Mouse (Mus musculus) telencephalon, adult 2 months (tissue): ENCODE measurements at regions not wholly inside any gene's neighbourhood (a gene's known extent, or its start where the extent isn't known, plus 50 kb on each side); places are given as distances from the start of the nearest gene placed in this dataset.

ENCODE experiments used
- DNase-seq: peaks from one replicate; pipeline ENCODE4 v3.0.0-alpha.2; 2011; ENCODE audit warnings: low read depth, low spot score

DNA sequence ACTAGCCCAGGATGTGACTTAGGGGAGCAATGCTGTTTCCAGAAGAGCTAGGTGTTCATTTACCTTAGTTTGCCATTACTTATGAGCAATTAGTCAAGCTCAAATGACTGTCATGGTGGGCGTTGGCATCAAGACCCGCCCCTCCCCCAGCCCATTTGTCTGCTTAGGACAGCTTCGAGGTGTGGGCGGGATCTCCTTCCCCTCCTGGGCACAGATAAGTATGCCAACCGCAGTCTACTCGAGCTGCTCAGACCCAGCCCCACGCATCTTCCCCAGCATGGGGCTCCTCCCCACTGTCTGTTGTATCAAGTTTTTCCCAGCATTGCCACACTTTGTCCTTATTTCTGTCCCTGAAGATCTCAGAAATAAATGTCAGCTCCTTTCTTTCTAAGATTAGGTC, 179.6 kb downstream of the Sp3 start:
- DNase-seq, result no peak

DNA sequence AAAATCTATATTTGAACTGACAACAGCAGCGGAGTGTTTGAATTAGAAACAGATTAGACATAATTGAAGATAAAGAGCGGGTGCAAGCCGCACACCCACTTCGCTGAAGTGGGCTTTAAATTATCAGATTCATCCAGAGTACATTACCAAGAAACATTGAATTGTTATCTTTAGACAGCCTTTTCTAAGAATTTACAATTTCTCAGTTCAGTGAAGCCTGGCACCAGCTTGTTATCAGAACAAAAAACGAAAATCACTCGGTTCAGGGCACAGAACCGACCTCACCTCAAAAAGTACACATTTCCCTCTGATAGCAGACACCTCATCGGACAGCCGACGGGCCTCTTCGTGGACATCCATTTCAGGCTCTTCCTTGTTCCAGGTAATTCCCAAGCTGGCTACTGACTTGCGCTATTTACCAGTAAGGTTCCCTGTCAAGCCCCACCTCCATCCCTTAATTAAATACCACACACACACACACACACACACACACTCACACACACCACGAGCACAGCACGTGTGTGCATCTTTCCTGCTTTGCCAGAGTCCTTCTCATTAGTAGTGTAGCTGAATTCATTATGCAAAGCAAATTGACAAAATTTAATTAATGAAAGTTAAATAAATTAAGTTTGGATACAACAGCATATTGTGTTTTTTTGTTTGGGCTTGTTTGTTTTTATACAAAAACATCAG, 166.8 kb downstream of the Sp3 start:
- no peak for DNase-seq

DNA sequence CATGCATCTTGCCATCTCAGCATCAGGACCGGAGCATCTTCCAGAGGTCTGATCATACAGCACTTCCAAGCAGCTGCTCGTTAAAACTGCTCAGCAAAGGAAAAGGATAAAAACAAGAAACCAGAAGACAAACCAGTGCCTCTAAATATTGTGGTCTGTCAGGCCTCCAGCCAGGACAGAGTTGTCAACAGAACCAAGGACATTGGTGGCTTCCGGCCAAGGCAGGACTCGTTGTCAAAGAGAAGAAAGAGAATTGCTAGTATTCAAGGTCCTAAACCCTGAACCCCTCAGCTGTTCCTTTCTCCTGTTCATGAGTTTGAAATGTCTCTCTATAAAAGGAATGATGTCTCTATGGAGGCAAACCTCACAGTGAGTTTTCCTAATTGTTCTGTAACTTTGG, 155.0 kb downstream of the Sp3 start:
- no peak for DNase-seq

DNA sequence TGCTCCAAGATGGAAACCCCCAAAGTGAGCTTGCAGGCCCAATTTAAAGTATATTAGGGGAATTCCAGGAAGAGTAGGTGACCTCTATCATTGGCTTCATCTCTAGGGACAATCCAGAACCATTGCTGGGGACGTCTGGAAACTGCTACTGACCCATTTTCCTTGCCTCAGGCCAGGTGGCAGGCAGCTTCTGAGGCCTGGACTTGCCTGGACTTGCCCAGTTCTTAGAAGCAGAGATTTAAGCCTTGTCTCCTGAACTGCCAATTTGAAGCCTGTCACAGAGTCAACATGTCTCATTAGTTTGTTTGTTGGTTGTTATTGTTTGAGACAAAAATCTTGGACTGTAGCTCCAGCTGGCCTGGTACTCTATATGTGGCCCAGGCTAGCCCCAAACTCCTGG, 151.1 kb downstream of the Sp3 start:
- no peak for DNase-seq

DNA sequence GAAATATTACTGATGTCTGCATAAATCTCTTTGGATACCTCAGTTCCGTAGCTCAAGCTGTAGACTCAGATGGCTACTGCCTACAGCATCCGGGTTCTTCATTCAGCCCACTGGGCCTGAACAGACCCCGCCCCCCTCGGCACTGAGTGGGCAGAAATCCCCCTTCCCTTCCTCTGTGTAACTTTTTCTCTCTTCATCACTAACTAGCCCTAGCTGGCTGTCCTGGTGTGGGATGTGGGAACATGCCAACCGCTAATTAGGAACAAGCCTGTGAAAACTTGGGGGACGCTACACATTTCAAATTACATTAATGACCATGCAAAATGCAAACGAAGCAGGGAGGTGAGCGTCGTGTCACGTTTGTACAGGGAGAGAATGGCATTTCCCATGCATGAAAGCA, 147.5 kb downstream of the Sp3 start:
- no peak for DNase-seq

DNA sequence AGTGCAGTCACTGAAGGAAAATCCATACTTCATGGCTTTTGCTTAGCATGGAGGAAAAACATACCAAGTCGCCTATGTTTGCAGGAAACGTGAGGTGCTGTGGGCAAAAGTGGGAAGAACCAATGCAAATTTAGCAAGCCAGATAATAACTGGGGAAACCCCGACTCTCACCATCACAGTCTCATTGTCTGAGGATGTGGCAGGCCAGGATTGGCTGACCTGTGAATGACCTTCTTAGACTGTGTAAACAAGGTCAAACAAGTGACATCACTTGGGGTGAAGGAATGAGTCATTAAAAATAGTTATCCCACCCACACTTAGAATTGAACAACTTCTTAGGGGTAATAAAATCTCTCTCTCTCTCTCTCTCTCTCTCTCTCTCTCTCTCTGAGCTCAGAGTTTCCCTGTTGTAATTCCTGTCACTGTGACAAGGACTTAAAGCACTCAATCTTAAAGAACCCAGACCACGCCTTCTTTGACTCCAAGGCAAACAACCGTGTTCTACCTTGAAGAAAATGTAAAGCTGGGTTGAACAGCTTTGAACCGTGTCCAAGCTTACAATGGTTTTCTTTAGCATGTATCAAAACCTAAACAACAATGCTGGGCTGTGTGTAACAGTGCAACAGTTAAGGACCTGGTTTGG, 142.0 kb downstream of the Sp3 start:
- no peak for DNase-seq

DNA sequence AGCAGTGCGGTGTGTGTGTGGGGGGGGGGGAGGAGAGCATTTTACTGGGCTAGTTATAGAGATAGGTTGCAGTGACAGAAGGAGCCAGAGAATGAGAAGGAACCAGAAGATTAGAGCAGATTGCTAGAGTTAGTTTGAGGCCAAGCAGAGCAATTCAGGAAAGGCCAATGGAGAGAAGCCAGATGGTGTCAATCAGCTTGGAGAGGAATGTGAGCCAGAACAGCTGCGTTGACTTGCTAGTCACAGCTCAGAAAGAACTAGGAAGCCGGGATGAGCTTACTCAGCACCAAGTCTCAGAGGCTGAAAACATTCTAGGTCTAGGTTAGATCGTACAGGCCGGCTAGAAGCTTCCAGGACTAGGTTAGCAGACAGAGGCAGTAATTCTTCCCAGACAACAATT, 140.6 kb downstream of the Sp3 start:
- no peak for DNase-seq

DNA sequence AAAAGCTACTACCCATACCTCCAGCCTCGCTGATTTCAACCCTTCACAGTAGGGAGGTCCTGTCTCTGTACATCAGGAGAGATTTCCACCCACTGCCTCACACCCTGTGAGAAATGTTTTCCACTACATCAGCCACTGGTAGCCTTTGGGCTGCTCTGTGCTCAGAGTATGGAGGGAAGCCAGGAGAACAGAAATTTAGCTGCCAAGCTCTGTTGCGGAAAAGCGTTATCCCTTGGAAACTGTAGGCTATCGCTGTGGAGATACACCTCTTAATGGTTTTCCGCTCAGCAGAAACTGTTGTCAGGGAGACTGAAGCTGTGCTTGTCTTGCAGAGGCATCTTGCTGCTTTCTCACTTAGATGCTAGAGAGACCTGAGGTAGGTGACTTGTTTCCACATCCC, 138.9 kb downstream of the Sp3 start:
- no peak for DNase-seq

DNA sequence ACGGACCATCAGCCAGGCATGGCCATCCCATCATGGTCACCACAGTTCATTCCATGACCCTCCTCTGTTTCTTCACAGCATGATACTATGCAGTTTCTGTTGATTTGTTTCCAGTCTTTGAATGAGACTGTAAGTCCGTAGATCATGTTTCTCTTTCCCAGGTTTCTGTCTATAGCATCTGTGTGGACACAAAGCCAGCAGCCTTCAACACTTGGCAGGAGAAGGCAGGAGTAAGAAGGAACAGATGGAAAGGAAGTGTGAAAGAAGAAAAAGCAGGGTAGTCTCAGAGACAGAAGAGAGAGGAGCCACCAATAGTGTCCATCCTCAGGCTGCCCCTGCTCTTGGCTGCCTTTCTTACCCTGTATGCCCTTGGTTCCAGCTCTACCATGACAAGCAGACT, 136.6 kb downstream of the Sp3 start:
- no peak for DNase-seq

DNA sequence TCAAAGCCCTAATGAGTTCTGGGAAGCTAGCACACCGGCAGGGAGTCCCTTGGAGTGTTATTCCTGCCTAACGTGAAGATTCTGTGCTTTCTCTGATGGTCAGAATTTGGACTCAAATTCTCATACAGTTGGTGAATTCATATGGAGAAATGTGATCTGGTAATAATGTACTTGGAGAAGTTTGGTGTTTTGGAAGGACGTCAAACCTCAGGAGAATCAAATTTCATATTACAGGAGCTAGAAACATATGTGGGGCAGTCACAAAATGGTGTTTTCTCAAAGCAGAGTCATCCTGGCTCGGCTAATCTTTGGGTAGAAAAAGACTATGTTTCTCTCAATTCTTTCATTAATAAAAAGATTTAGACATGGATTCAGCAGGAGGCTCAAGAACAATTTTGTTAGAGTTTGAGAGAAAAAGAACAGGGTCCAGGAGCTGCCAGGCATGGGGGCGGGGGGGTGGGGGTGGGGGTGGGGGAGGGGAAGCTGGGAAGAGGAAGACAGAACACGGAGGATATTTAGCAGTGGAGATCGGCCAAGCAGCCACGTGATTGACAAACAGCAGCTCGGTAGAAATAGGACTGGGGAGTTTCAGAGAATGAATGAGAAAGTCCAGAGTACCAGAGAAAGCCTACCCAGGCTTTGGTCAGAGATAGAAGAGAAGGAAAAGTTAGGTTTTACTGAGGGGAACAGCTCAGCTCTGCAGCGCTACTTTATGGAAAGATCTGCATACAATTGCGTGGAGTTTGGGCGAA, 130.6 kb downstream of the Sp3 start:
- DNase-seq, result no peak

DNA sequence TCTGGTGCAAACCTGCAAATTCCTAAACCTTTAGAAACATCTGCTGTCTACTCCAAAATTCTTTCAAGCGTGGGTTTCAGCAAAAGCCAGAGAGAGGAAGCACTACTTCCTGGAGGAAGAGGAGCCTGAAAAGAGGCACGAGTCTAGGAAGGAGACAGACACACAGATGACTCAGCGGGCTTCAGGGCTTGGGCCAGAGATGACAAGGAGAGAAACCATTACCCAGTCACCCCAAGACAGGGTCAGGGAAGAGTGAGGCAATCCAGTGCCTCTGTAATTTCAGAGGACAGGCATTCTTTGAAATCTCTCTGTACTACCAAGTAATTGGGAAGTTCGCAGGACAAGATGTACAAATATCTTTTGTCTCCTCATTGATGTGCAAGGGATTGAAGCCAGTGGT, 127.7 kb downstream of the Sp3 start:
- no peak for DNase-seq

DNA sequence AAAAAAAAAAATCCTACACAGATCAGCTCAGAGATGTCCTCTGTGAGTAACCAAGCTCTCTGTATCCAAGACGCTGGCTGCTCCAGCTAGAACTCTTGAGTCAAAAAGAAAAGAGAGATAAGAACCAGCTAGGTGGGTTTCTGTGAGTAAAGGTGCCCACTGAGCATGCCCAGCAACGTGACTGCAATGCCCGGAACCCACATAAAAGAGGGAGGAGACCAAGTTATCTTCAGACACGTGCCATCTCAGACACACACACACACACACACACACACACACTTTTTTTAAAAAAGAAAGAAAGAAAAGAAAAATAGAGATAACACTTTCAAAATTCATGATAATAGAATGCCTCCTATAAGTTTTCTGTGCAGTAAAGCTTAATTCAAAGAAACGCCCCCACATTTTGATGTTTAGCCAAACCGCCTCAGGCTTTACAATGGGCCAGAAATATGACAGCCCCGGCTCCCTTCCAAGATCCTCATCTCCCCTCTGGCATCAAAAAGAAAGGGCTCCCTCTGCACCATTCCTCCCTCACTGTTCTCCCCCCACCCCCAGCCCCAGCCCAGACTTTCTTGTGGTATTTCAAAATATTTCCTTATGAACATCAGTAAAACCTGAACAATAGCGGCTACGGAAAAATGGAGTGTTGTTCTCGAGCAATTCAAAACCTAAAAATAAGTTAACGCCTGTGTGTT, 124.8 kb downstream of the Sp3 start:
- DNase-seq, result no peak

DNA sequence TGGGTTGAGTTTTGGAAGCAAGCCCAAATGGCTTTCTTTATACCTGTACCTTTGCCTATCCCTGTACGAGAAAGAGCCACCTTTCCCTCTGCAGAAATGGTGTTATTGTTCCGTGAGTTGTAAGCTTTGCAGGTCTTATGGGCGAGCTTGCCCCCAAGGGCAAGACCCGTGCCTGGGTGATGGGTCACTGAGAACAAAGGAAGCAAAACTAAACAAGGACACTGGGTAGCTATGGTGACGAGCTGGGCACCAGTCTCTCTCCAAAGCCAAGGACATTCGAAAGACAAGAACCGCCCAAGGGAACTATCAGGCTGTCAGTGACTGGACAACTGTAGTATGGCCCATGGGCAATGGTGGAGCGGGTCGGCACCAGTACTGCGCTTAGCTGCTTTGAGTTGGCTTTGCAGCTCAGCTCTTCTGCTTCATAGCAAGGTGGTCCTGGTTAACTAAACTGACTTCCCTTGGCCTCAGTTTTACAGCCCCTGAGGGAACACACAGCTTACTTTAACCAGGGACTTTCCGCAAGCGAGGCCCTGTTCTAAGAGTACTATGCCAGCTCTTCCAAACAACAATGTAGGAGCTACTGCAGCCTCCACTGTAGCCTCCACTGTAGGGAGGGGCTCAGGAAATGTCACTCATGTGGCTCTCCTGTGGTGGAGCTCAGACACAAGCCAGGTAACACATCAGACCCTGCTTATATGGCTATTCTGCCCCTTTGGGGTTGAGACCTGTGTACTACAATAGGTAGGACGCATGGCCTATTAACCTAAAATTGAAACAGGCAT, 124.1 kb downstream of the Sp3 start:
- DNase-seq, result no peak

DNA sequence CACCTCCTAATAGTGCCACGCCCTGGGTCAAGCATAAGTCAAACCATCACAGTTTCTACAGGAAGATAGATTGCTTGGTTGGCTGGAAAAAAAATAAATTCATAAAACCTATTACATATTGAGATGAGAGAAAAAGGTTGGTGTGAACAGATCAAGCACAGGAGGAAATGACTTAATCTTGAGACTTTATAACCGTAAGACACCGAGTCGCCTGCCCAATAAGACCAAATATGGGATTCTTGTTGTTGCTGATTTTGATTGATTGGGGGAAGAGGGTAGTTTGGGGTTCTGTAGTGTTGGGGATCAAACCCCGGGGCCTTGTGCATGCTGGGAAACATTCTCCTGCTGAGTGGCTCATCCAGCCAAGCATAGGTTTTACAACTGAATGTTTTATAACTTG, 122.9 kb downstream of the Sp3 start:
- no peak for DNase-seq

DNA sequence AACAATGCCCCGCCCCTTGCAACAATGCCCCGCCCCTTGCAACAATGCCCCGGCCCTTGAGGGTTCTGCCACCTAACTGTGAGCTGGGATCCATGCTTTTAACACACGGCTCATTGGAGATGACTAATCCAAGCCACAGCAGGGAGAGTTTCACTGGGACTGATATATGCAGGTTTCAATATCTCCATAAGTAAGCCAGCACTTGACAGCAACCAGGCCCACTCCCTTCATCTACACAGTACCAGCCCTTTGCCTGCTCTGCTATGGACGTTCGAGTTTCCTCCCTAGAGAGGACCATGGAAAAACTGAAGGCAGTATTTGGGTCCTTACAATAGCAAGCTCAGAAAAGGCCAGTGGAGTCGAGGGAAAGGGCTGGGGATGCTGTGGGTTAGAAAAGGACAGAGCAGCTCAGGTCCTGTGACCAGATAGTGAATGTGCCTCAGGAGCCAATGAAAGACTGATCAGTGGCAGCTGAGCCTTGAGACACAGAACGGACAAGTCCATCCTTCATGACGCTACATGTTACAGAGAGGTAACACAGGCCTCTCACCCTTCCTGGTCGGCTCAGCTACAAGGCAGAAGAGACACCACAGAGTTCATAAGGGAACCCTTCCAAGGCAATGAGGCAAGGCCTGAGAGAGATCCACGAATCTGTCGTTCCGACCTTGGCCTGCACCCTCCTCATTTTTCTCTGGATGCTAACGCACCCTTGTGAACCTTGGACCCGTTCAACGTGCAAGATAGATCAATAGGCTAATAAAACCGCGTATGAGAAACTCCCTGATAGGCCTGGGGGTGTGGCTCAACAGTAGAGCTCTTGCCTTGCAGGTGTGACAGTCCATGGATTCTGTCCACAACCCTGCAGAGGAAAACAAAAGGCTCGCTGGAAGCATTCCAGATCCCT, 114.5 kb downstream of the Sp3 start:
- DNase-seq, result no peak

DNA sequence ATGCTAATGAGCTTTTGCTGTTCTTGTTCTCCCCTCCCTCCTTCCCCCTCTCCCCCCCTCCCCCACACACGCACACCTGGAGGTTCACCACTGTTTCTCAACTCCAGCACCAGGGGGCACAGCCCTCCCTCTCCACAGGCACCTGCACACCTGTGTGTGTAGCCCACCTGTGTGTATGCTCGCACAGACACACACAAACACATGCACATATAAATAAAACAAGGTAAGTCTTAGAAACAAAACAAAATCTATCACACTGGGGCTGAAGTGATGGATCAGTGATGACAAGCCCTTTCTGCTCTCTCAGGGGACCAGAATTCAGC, 113.9 kb downstream of the Sp3 start:
- no peak for DNase-seq

DNA sequence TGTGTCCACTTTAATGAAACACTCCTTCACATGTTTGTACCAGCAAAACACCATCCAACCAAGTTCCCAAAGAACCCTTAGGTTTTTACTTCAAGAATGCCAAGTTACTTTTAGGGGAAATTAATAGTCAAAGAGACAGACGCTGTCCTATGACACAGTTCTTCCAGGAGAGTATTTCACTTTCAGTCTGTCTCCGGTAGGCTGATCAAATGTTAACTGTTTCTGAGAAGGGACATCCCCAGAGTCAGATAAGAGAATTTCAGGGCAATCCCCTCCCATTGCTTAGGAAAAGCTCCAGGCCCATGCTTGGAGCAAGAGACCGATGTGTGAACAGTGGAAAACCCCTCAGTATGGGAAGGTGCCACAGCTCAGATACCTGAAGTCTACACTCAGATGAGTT, 112.1 kb downstream of the Sp3 start:
- DNase-seq, result no peak

DNA sequence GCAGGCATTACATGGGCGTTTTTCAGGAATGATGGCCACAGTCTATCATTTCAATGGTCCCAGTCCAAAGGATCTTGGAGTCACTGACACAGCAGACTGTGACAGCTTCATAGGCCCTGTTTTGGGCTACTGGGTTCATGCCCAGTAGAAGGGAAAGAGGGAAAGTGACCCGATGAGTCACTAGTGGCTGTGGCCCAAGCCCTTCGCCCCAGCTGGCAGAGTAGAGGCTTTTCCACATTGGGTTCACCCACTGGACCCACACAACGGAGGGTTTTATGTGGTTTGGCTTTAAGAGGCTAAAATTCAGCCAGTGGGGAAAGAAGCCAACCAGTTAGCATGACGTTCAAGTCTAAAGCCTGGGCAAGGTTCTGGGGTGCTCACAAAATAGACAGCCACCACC, 108.4 kb downstream of the Sp3 start:
- no peak for DNase-seq

DNA sequence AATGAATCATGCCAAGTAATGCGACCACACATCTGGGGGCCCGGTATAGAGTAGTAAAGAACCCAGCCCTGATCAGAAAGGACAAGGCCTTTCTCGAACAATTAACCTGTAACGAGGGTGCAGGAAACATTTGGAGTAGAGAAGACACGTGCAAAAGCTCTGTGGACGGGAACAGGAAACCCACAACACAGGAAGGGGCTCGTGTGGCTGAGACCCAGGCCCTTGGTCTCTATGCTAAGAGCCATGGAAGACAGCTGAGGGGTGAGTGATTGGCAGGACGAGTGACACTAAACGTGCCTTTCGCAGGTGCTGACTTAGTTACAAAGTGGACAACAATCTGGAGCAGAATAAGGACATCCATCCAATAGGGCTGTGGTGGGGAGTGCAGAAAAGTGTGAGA, 106.3 kb downstream of the Sp3 start:
- DNase-seq, result no peak

DNA sequence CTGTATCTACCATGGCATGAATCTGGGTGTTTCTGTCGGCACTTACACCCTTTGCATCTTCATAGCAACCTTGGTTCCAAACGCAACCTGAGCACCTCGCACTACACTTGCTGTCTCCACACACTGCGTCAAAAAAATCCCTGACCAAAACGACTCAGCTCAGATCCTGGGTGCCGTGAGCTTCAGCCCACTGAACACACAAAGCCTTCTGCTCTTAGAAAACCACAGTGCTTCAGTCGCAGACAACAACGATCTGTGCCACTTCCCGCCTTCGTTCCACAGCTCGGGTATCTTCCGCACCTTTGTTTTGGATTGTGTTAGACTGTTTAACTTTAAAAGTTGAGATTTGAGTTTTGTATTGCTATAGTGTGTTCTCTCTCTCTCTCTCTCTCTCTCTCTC, 105.7 kb downstream of the Sp3 start:
- DNase-seq, result no peak

DNA sequence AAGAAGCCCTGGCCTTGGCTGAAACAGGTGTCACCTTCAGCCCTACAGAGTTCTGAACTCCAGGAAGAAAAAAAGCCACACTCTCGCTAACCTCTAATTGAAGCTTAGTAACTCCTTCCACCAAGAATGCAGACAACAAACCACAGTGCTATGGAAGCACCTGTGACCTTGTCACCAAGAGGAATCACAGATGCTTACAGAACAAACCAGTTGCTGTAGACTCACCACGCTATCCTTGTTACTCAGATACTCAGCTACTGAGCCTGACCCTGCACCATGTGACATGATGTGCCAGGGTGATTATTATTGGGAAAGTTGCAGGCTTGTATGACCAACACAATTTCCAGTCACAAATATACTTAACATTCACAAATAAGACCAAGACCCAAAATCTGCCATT, 104.6 kb downstream of the Sp3 start:
- no peak for DNase-seq
